Mouse (Mus musculus): ENCODE measurements at regions not wholly inside any gene's neighbourhood (a gene's known extent, or its start where the extent isn't known, plus 50 kb on each side); places are given as distances from the start of the nearest gene placed in this dataset.

GRCm38 (mm10) chr3:157471600-157471999 lies 62.4 kb upstream of the Zranb2 start:
- no peak overlapping the region for H3K4me3 ChIP-seq (replicated peaks)
- no peak overlapping the region for H3K4me2 ChIP-seq (replicated peaks)
- H3K27ac ChIP-seq (replicated peaks) = no peak overlapping the region
- no peaks in the 10 kb centered on the region for H3K27me3 ChIP-seq
- ATAC-seq (ENCODE audit: insufficient number of reproducible peaks, low FRiP score, low TSS enrichment, low read depth) = no peak
- H3K4me1 ChIP-seq = no peaks in the 10 kb centered on the region
- H3K9me3 ChIP-seq (replicated peaks) = no peaks in the 10 kb centered on the region
- no peak overlapping the region for H3K9ac ChIP-seq
- no peaks in the 10 kb centered on the region for H3K36me3 ChIP-seq
- 78% methylated on average over 2 of the region's 2 CpGs for WGBS

- no peaks in the 10 kb centered on the region for H3K36me3 ChIP-seq
- H3K27ac ChIP-seq (replicated peaks) = no peak overlapping the region
- no peaks in the 10 kb centered on the region for H3K4me1 ChIP-seq
- no peak for ATAC-seq (ENCODE audit: insufficient number of reproducible peaks, low FRiP score, low TSS enrichment, low read depth)
- 70% methylated on average over 5 of the region's 5 CpGs for WGBS
- H3K4me3 ChIP-seq (replicated peaks) = no peak overlapping the region
- H3K4me2 ChIP-seq (replicated peaks) = no peak overlapping the region
- no peak overlapping the region for H3K9ac ChIP-seq
- H3K9me3 ChIP-seq (replicated peaks) = no peaks in the 10 kb centered on the region
- no peaks in the 10 kb centered on the region for H3K27me3 ChIP-seq
These were observed 61.3 kb upstream of the Zranb2 start for GRCm38 (mm10) chr3:157472674-157473073.

- H3K9ac ChIP-seq = no peak overlapping the region
- 75% methylated on average over 2 of the region's 2 CpGs for WGBS
These were observed 56.2 kb upstream of the Zranb2 start for GRCm38 (mm10) chr3:157477731-157478130.

More at GRCm38 (mm10) chr3:157477731-157478130, 56.2 kb upstream of the Zranb2 start:
- Histone ChIP-seq H3K36me3 (no peaks in the 10 kb centered on the region), H3K4me2 (replicated peaks) (no peak overlapping the region), H3K27ac (replicated peaks) (no peak overlapping the region), H3K4me3 (replicated peaks) (no peak overlapping the region), H3K9me3 (replicated peaks) (no peaks in the 10 kb centered on the region), H3K27me3 (no peaks in the 10 kb centered on the region), H3K4me1 (no peaks in the 10 kb centered on the region)
- no peak for ATAC-seq (ENCODE audit: insufficient number of reproducible peaks, low FRiP score, low TSS enrichment, low read depth)
